Mouse (Mus musculus): Measurements from ENCODE around the gene Urgcp. TPM values are rescaled to one million over a fixed set of nuclear protein-coding genes. Genes with fewer than 3 reads are reported as not detected.

The Urgcp gene
- polyA plus RNA-seq, 1 experiment from 2014 or later = 21.6 TPM

GRCm38 (mm10) chr11:5705972-5706371, 56.2 kb downstream of the Urgcp start:
- no peaks in the 10 kb centered on the region for H3K9me3 ChIP-seq (ENCODE audit: control insufficient read depth, low read length)
- H3K27ac ChIP-seq (ENCODE audit: low read length) = no peak overlapping the region
- 87% methylated on average over 9 of the region's 9 CpGs for WGBS
- peaks cover 7% of the 10 kb centered on the region; the same call in 1 of the 2 replicates for H3K36me3 ChIP-seq (ENCODE audit: control insufficient read depth, insufficient read depth, low read length)
- 0 out of 2 replicates have a peak overlapping the region, but pooled peaks have one; percentile 94 for H3K9ac ChIP-seq (ENCODE audit: low read depth, low read length)
- peaks cover 11% of the 10 kb centered on the region for H3K4me1 ChIP-seq (ENCODE audit: control insufficient read depth, insufficient read depth, low read length)
- peak overlapping the region; percentile 99; the same call in 1 of the 2 replicates for H3K4me3 ChIP-seq (ENCODE audit: low read length)
- no peaks in the 10 kb centered on the region for H3K27me3 ChIP-seq (replicated peaks; ENCODE audit: control insufficient read depth, insufficient read depth, low read length)
- H3K4me2 ChIP-seq (ENCODE audit: low read depth, low read length) = peak overlapping the region; percentile 92
- no peak for ATAC-seq

- Histone ChIP-seq H3K27ac (ENCODE audit: low read length) (no peak overlapping the region), H3K27me3 (replicated peaks; ENCODE audit: control insufficient read depth, insufficient read depth, low read length) (no peaks in the 10 kb centered on the region), H3K4me1 (ENCODE audit: control insufficient read depth, insufficient read depth, low read length) (peaks cover 11% of the 10 kb centered on the region), H3K36me3 (ENCODE audit: control insufficient read depth, insufficient read depth, low read length) (peaks cover 7% of the 10 kb centered on the region; the same call in 1 of the 2 replicates), H3K4me2 (ENCODE audit: low read depth, low read length) (no peak overlapping the region), H3K9me3 (ENCODE audit: control insufficient read depth, low read length) (no peaks in the 10 kb centered on the region), H3K4me3 (ENCODE audit: low read length) (no peak overlapping the region), H3K9ac (ENCODE audit: low read depth, low read length) (no peak overlapping the region)
- ATAC-seq = no peak
- 95% methylated on average over 1 of the region's 1 CpGs for WGBS
These were observed 58.8 kb downstream of the Urgcp start for GRCm38 (mm10) chr11:5703341-5703740.

GRCm38 (mm10) chr11:5702957-5703332, 59.2 kb downstream of the Urgcp start:
- peaks cover 7% of the 10 kb centered on the region; the same call in 1 of the 2 replicates for H3K36me3 ChIP-seq (ENCODE audit: control insufficient read depth, insufficient read depth, low read length)
- WGBS = 91% methylated on average over 6 of the region's 6 CpGs

GRCm38 (mm10) chr11:5702271-5702956, 59.8 kb downstream of the Urgcp start:
- WGBS = 77% methylated on average over 5 of the region's 5 CpGs
- no peak for ATAC-seq
- no peak overlapping the region for H3K4me3 ChIP-seq (ENCODE audit: low read length)
- no peak overlapping the region for H3K9ac ChIP-seq (ENCODE audit: low read depth, low read length)
- no peak overlapping the region for H3K4me2 ChIP-seq (ENCODE audit: low read depth, low read length)
- no peaks in the 10 kb centered on the region for H3K27me3 ChIP-seq (replicated peaks; ENCODE audit: control insufficient read depth, insufficient read depth, low read length)
- H3K27ac ChIP-seq (ENCODE audit: low read length) = no peak overlapping the region
- H3K9me3 ChIP-seq (ENCODE audit: control insufficient read depth, low read length) = no peaks in the 10 kb centered on the region
- H3K36me3 ChIP-seq (ENCODE audit: control insufficient read depth, insufficient read depth, low read length) = peaks cover 7% of the 10 kb centered on the region; the same call in 1 of the 2 replicates
- peaks cover 11% of the 10 kb centered on the region for H3K4me1 ChIP-seq (ENCODE audit: control insufficient read depth, insufficient read depth, low read length)

More at GRCm38 (mm10) chr11:5702957-5703332, 59.2 kb downstream of the Urgcp start:
- H3K9me3 ChIP-seq (ENCODE audit: control insufficient read depth, low read length) = no peaks in the 10 kb centered on the region
- no peak overlapping the region for H3K4me3 ChIP-seq (ENCODE audit: low read length)
- H3K4me2 ChIP-seq (ENCODE audit: low read depth, low read length) = no peak overlapping the region
- no peak overlapping the region for H3K27ac ChIP-seq (ENCODE audit: low read length)
- no peak for ATAC-seq
- H3K4me1 ChIP-seq (ENCODE audit: control insufficient read depth, insufficient read depth, low read length) = peaks cover 11% of the 10 kb centered on the region
- H3K9ac ChIP-seq (ENCODE audit: low read depth, low read length) = no peak overlapping the region
- no peaks in the 10 kb centered on the region for H3K27me3 ChIP-seq (replicated peaks; ENCODE audit: control insufficient read depth, insufficient read depth, low read length)

GRCm38 (mm10) chr11:5701821-5702220, 60.4 kb downstream of the Urgcp start:
- Histone ChIP-seq H3K27me3 (replicated peaks; ENCODE audit: control insufficient read depth, insufficient read depth, low read length) (no peaks in the 10 kb centered on the region), H3K4me2 (ENCODE audit: low read depth, low read length) (no peak overlapping the region), H3K9ac (ENCODE audit: low read depth, low read length) (no peak overlapping the region), H3K4me3 (ENCODE audit: low read length) (no peak overlapping the region), H3K4me1 (ENCODE audit: control insufficient read depth, insufficient read depth, low read length) (peaks cover 11% of the 10 kb centered on the region), H3K27ac (ENCODE audit: low read length) (no peak overlapping the region), H3K36me3 (ENCODE audit: control insufficient read depth, insufficient read depth, low read length) (peaks cover 7% of the 10 kb centered on the region; the same call in 1 of the 2 replicates), H3K9me3 (ENCODE audit: control insufficient read depth, low read length) (no peaks in the 10 kb centered on the region)
- WGBS = 90% methylated on average over 1 of the region's 1 CpGs
- ATAC-seq = no peak

GRCm38 (mm10) chr11:5701300-5701699, 60.9 kb downstream of the Urgcp start:
- H3K27ac ChIP-seq (ENCODE audit: low read length) = no peak overlapping the region
- ATAC-seq = no peak
- no peak overlapping the region for H3K4me2 ChIP-seq (ENCODE audit: low read depth, low read length)
- peaks cover 7% of the 10 kb centered on the region; the same call in 1 of the 2 replicates for H3K36me3 ChIP-seq (ENCODE audit: control insufficient read depth, insufficient read depth, low read length)
- peaks cover 8% of the 10 kb centered on the region for H3K4me1 ChIP-seq (ENCODE audit: control insufficient read depth, insufficient read depth, low read length)
- no peaks in the 10 kb centered on the region for H3K27me3 ChIP-seq (replicated peaks; ENCODE audit: control insufficient read depth, insufficient read depth, low read length)
- 61% methylated on average over 2 of the region's 2 CpGs for WGBS
- no peak overlapping the region for H3K4me3 ChIP-seq (ENCODE audit: low read length)
- H3K9me3 ChIP-seq (ENCODE audit: control insufficient read depth, low read length) = no peaks in the 10 kb centered on the region
- H3K9ac ChIP-seq (ENCODE audit: low read depth, low read length) = no peak overlapping the region

GRCm38 (mm10) chr11:5700808-5701207, 61.4 kb downstream of the Urgcp start:
- H3K4me1 ChIP-seq (ENCODE audit: control insufficient read depth, insufficient read depth, low read length) = peaks cover 3% of the 10 kb centered on the region; the same call in 1 of the 2 replicates
- no peak for ATAC-seq
- WGBS = 89% methylated on average over 7 of the region's 7 CpGs

GRCm38 (mm10) chr11:5691775-5692174, 70.4 kb downstream of the Urgcp start:
- 25% methylated on average over 7 of the region's 7 CpGs for WGBS
- H3K9me3 ChIP-seq (ENCODE audit: control insufficient read depth, low read length) = no peaks in the 10 kb centered on the region
- H3K36me3 ChIP-seq (ENCODE audit: control insufficient read depth, insufficient read depth, low read length) = no peaks in the 10 kb centered on the region
- ATAC-seq = no peak
- no peak overlapping the region for H3K4me3 ChIP-seq (ENCODE audit: low read length)
- H3K9ac ChIP-seq (ENCODE audit: low read depth, low read length) = no peak overlapping the region
- no peak overlapping the region for H3K4me2 ChIP-seq (ENCODE audit: low read depth, low read length)
- no peaks in the 10 kb centered on the region for H3K4me1 ChIP-seq (ENCODE audit: control insufficient read depth, insufficient read depth, low read length)
- no peaks in the 10 kb centered on the region for H3K27me3 ChIP-seq (replicated peaks; ENCODE audit: control insufficient read depth, insufficient read depth, low read length)
- no peak overlapping the region for H3K27ac ChIP-seq (ENCODE audit: low read length)

More at GRCm38 (mm10) chr11:5700808-5701207, 61.4 kb downstream of the Urgcp start:
- H3K36me3 ChIP-seq (ENCODE audit: control insufficient read depth, insufficient read depth, low read length) = peaks cover 7% of the 10 kb centered on the region; the same call in 1 of the 2 replicates
- no peak overlapping the region for H3K4me2 ChIP-seq (ENCODE audit: low read depth, low read length)
- H3K27me3 ChIP-seq (replicated peaks; ENCODE audit: control insufficient read depth, insufficient read depth, low read length) = no peaks in the 10 kb centered on the region
- H3K4me3 ChIP-seq (ENCODE audit: low read length) = no peak overlapping the region
- H3K9me3 ChIP-seq (ENCODE audit: control insufficient read depth, low read length) = no peaks in the 10 kb centered on the region
- no peak overlapping the region for H3K9ac ChIP-seq (ENCODE audit: low read depth, low read length)
- no peak overlapping the region for H3K27ac ChIP-seq (ENCODE audit: low read length)

- H3K36me3 ChIP-seq (ENCODE audit: control insufficient read depth, insufficient read depth, low read length) = no peaks in the 10 kb centered on the region
- no peak overlapping the region for H3K4me3 ChIP-seq (ENCODE audit: low read length)
- no peak for ATAC-seq
- 23% methylated on average over 7 of the region's 7 CpGs for WGBS
- H3K4me2 ChIP-seq (ENCODE audit: low read depth, low read length) = no peak overlapping the region
- no peak overlapping the region for H3K9ac ChIP-seq (ENCODE audit: low read depth, low read length)
- no peak overlapping the region for H3K27ac ChIP-seq (ENCODE audit: low read length)
- H3K9me3 ChIP-seq (ENCODE audit: control insufficient read depth, low read length) = no peaks in the 10 kb centered on the region
- no peaks in the 10 kb centered on the region for H3K4me1 ChIP-seq (ENCODE audit: control insufficient read depth, insufficient read depth, low read length)
- no peaks in the 10 kb centered on the region for H3K27me3 ChIP-seq (replicated peaks; ENCODE audit: control insufficient read depth, insufficient read depth, low read length)
These were observed 77.9 kb downstream of the Urgcp start for GRCm38 (mm10) chr11:5684283-5684682.

Data from intestine, embryonic 16.5 days (tissue).